Mouse (Mus musculus) MEL (cell line): Measurements from ENCODE around the gene Tnnt2. TPM values are rescaled to one million over a fixed set of nuclear protein-coding genes. Genes with fewer than 3 reads are reported as not detected.

ENCODE experiments used
- DNase-seq: peaks from one replicate; pipeline ENCODE4 v3.0.0; 2011; ENCODE audit warnings: low read depth, low spot score
- H3K27ac ChIP-seq: 2 replicates; pipeline ENCODE4 v1.5.1; 2012; ENCODE audit warnings: low read depth, mild to moderate bottlenecking, control low read depth, low read length, moderate library complexity; ENCODE audit not compliant: control insufficient read depth
- H3K27me3 ChIP-seq, 2 experiments: fragments of 150-350 bp in 1 of 2; sonication (generic) in 1 of 2; 2 replicates each; pipeline ENCODE4 v1.6.1; 2012; ENCODE audit warnings: low read length in 2 of 2, mild to moderate bottlenecking in 2 of 2, improper control_type of control experiment in 1 of 2, moderate library complexity in 1 of 2; ENCODE audit not compliant: insufficient read depth in 2 of 2, control insufficient read depth in 1 of 2
- H3K36me3 ChIP-seq, 2 experiments: 2 replicates each; pipeline ENCODE4 v1.6.1; 2012 to 2014; ENCODE audit warnings: low read length in 2 of 2, improper control_type of control experiment in 1 of 2, inconsistent platforms in 1 of 2, mild to moderate bottlenecking in 1 of 2; ENCODE audit not compliant: insufficient read depth in 2 of 2, control insufficient read depth in 1 of 2
- H3K4me1 ChIP-seq, 2 experiments: fragments of 150-350 bp in 1 of 2; sonication (generic) in 1 of 2; 2 replicates each; pipeline ENCODE4 v1.6.1; 2012; ENCODE audit warnings: low read length in 2 of 2, improper control_type of control experiment in 1 of 2, mild to moderate bottlenecking in 1 of 2; ENCODE audit not compliant: insufficient read depth in 2 of 2, control insufficient read depth in 1 of 2
- H3K4me3 ChIP-seq, 2 experiments: fragments of 150-350 bp in 1 of 2; sonication (generic) in 1 of 2; 2 replicates each; pipeline ENCODE4 v1.5.1; 2012; ENCODE audit warnings: low read depth in 2 of 2, low read length in 2 of 2, mild to moderate bottlenecking in 2 of 2, moderate library complexity in 2 of 2, control low read depth in 1 of 2, improper control_type of control experiment in 1 of 2; ENCODE audit not compliant: control insufficient read depth in 1 of 2, insufficient read depth in 1 of 2
- H3K79me2 ChIP-seq: 2 replicates; pipeline ENCODE4 v1.6.1; 2012; ENCODE audit warnings: mild to moderate bottlenecking, low read length, moderate library complexity; ENCODE audit not compliant: control insufficient read depth, poor library complexity, insufficient read depth
- H3K9ac ChIP-seq: 2 replicates; pipeline ENCODE4 v1.6.1; 2012; ENCODE audit warnings: low read depth, mild to moderate bottlenecking, control low read depth, low read length, moderate library complexity; ENCODE audit not compliant: control insufficient read depth, poor library complexity, severe bottlenecking
- H3K9me3 ChIP-seq: fragments of 150-350 bp; sonication (generic); replicated peaks from 2 replicates; pipeline ENCODE4 v1.6.1; 2012; ENCODE audit warnings: mild to moderate bottlenecking, low read length, improper control_type of control experiment, moderate library complexity; ENCODE audit not compliant: insufficient read depth
- BHLHE40 ChIP-seq: IDR thresholded peaks from 2 replicates; pipeline ENCODE4 v1.6.1; 2012; ENCODE audit warnings: low read depth, mild to moderate bottlenecking, inconsistent platforms, low read length, improper control_type of control experiment, borderline replicate concordance
- CTCF ChIP-seq, 3 experiments: IDR thresholded peaks in 2 of 3; conservative IDR thresholded peaks in 1 of 3; 2 replicates each; pipeline ENCODE4 v1.5.1; 2011 to 2012; ENCODE audit warnings: low read length in 3 of 3, low read depth in 2 of 3, mild to moderate bottlenecking in 2 of 3, improper control_type of control experiment in 1 of 3, inconsistent platforms in 1 of 3, mixed read lengths in 1 of 3, moderate library complexity in 1 of 3; ENCODE audit not compliant: control insufficient read depth in 1 of 3, insufficient read depth in 1 of 3, poor library complexity in 1 of 3, severe bottlenecking in 1 of 3
- E2F4 ChIP-seq: IDR thresholded peaks from 2 replicates; pipeline ENCODE4 v1.6.1; 2011; ENCODE audit warnings: low read depth, low read length, improper control_type of control experiment, borderline replicate concordance
- ETS1 ChIP-seq: IDR thresholded peaks from 2 replicates; pipeline ENCODE4 v1.6.1; 2012; ENCODE audit warnings: low read depth, mild to moderate bottlenecking, inconsistent platforms, low read length, improper control_type of control experiment, moderate library complexity
- GATA1 ChIP-seq: IDR thresholded peaks from 2 replicates; pipeline ENCODE4 v1.6.1; 2011; ENCODE audit warnings: low read depth, low read length, improper control_type of control experiment
- JUND ChIP-seq: IDR thresholded peaks from 2 replicates; pipeline ENCODE4 v1.6.1; 2011; ENCODE audit warnings: low read depth, mild to moderate bottlenecking, improper control_type of control experiment, low read length
- MAX ChIP-seq: IDR thresholded peaks from 2 replicates; pipeline ENCODE4 v1.6.1; 2011; ENCODE audit warnings: low read length, improper control_type of control experiment
- MAZ ChIP-seq: IDR thresholded peaks from 2 replicates; pipeline ENCODE4 v1.6.1; 2012; ENCODE audit warnings: low read depth, mild to moderate bottlenecking, inconsistent platforms, low read length, improper control_type of control experiment
- MEF2A ChIP-seq: IDR thresholded peaks from 2 replicates; pipeline ENCODE4 v1.6.1; 2014; ENCODE audit warnings: low read depth, mild to moderate bottlenecking, inconsistent platforms, low read length, improper control_type of control experiment; ENCODE audit not compliant: poor library complexity, insufficient replicate concordance, severe bottlenecking; ENCODE audit errors: extremely low read depth
- MXI1 ChIP-seq: IDR thresholded peaks from 2 replicates; pipeline ENCODE4 v1.6.1; 2011; ENCODE audit warnings: mild to moderate bottlenecking, low read depth, low read length, improper control_type of control experiment
- MYC ChIP-seq: IDR thresholded peaks from 2 replicates; pipeline ENCODE4 v1.6.1; 2011; ENCODE audit warnings: low read depth, mild to moderate bottlenecking, low read length, improper control_type of control experiment, moderate library complexity
- NRF1 ChIP-seq: IDR thresholded peaks from 2 replicates; pipeline ENCODE4 v1.6.1; 2014; ENCODE audit warnings: low read depth, mild to moderate bottlenecking, inconsistent platforms, low read length, improper control_type of control experiment, moderate library complexity; ENCODE audit not compliant: poor library complexity, insufficient read depth, severe bottlenecking
- POLR2AphosphoS5 ChIP-seq: IDR thresholded peaks from 2 replicates; pipeline ENCODE4 v1.6.1; 2012; ENCODE audit warnings: low read depth, borderline replicate concordance, mild to moderate bottlenecking, inconsistent platforms, low read length, moderate library complexity, mixed read lengths
- RAD21 ChIP-seq: IDR thresholded peaks from 2 replicates; pipeline ENCODE4 v1.6.1; 2011; ENCODE audit warnings: mild to moderate bottlenecking, low read depth, low read length, improper control_type of control experiment
- RCOR1 ChIP-seq: IDR thresholded peaks from 2 replicates; pipeline ENCODE4 v1.6.1; 2012; ENCODE audit warnings: low read depth, mild to moderate bottlenecking, inconsistent platforms, low read length, improper control_type of control experiment
- SIN3A ChIP-seq: IDR thresholded peaks from 2 replicates; pipeline ENCODE4 v1.6.1; 2012; ENCODE audit warnings: low read length, improper control_type of control experiment, inconsistent platforms
- SMC3 ChIP-seq: IDR thresholded peaks from 2 replicates; pipeline ENCODE4 v1.6.1; 2011; ENCODE audit warnings: low read depth, low read length, improper control_type of control experiment
- TAL1 ChIP-seq: IDR thresholded peaks from 2 replicates; pipeline ENCODE4 v1.6.1; 2012; ENCODE audit warnings: mild to moderate bottlenecking, inconsistent platforms, low read length, moderate library complexity, mixed read lengths
- TCF12 ChIP-seq: IDR thresholded peaks from 2 replicates; pipeline ENCODE4 v1.6.1; 2014; ENCODE audit warnings: low read depth, mild to moderate bottlenecking, inconsistent platforms, low read length, improper control_type of control experiment, moderate library complexity
- ZC3H11A ChIP-seq: IDR thresholded peaks from 2 replicates; pipeline ENCODE4 v1.6.1; 2012; ENCODE audit warnings: low read depth, mild to moderate bottlenecking, inconsistent platforms, low read length, improper control_type of control experiment
- ZKSCAN1 ChIP-seq: IDR thresholded peaks from 2 replicates; pipeline ENCODE4 v1.6.1; 2012; ENCODE audit warnings: low read depth, mild to moderate bottlenecking, inconsistent platforms, low read length, improper control_type of control experiment, moderate library complexity
- ZMIZ1 ChIP-seq: IDR thresholded peaks from 2 replicates; pipeline ENCODE4 v1.6.1; 2012; ENCODE audit warnings: low read depth, mild to moderate bottlenecking, inconsistent platforms, low read length, improper control_type of control experiment, moderate library complexity
- polyA plus RNA-seq, 2 experiments: library from polyadenylated mRNA; stranded (reverse) in 1 of 2; unstranded in 1 of 2; fragments of >175 nt in 1 of 2; fragments of >200 nt in 1 of 2; gene quantifications; 2 replicates each; pipeline versions ENCODE4 v1.2.1 to v1.2.4; 2012; ENCODE audit warnings: low replicate concordance in 2 of 2, low read depth in 1 of 2; ENCODE audit not compliant: insufficient read length in 2 of 2, insufficient read depth in 1 of 2, missing spikeins in 1 of 2
- total RNA-seq: library from RNA; depleted of rRNA; stranded (reverse); fragments of 300-350 nt; gene quantifications from 2 replicates; pipeline ENCODE4 v1.2.3, GENCODE M21; 2012; rRNA removed

The Tnnt2 gene
- total and polyA plus RNA-seq, 3 experiments, result not detected

DNA sequence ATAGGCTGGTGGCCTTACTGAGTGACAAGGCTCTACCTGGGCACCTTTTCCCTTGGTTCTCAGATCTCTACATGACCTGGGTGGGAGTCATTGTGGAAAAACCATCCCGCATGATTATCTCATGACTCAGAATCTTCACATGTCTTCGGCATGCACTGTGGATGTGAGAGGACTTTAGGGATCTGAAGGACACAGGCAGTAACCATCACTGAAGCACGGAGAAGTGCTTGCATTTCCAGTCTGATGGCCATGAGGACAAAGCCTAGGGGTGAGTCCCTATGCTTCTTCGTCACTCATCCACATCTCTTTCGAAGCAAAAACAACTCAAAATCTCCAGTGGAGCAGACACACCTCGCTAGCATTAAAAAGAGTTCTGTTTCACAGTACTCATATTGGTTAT, 63.1 kb downstream of the Tnnt2 start:
- TF ChIP-seq ETS1 (no peak), MEF2A (no peak), MAZ (no peak), ZMIZ1 (no peak), JUND (no peak), GATA1 (no peak), SMC3 (no peak), CTCF (IDR thresholded peaks at IDR 0.05 in 2 of 3, conservative IDR thresholded peaks at IDR 0.05 in 1 of 3; ENCODE audit: control insufficient read depth in 1 of 3, insufficient read depth in 1 of 3, low read depth in 2 of 3, low read length in 3 of 3, poor library complexity in 1 of 3, severe bottlenecking in 1 of 3) (no peak), MYC (no peak), TCF12 (no peak), E2F4 (no peak), ZKSCAN1 (no peak)
- no peak for DNase-seq
- H3K27me3 ChIP-seq, result peaks cover 11 to 14% of the 10 kb centered on the region in 2 experiments

DNA sequence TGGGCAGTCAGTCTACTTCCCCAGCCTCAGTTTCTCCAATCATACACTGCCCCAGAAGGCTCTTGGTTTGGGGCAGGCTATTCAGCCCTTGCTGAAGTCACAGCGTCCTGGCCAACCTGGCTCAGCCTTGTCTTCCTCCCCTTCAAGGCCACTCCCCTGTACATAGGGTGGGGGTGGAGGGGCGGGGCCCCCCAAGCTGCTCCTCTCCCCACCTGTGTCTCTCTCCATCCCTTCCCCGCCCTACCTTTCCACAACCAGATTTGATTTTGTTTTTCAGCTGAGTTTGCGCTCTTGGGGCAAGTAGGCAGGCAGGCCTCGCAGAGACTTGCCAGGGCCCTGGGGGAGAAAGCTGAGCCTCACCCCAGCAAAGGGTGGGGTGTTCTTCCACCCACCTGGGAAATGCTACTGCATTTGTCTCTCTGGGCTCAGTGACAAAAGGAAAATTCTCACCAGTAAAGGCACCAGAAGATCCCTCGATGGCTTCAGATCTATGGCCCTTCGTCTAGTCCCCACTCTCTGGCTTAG, 63.9 kb downstream of the Tnnt2 start:
- Histone ChIP-seq H3K4me3 (no peak overlapping the region), H3K79me2 (no peaks in the 10 kb centered on the region), H3K9me3 (no peaks in the 10 kb centered on the region), H3K36me3 (no peaks in the 10 kb centered on the region), H3K27me3 (peaks cover 13 to 17% of the 10 kb centered on the region in 2 experiments), H3K27ac (no peak overlapping the region), H3K4me1 (no peaks in the 10 kb centered on the region), H3K9ac (no peak overlapping the region)
- TF ChIP-seq MXI1, result no peak
- TF ChIP-seq MAZ, result no peak
- no peak for TF ChIP-seq ZKSCAN1
- no peak for TF ChIP-seq MAX
- no peak for TF ChIP-seq TAL1
- TF ChIP-seq RAD21, result no peak
- no peak for TF ChIP-seq MYC
- no peak for TF ChIP-seq NRF1
- TF ChIP-seq ZC3H11A, result no peak
- TF ChIP-seq JUND, result no peak
- no peak for TF ChIP-seq SIN3A
- no peak for TF ChIP-seq ZMIZ1
- no peak for TF ChIP-seq RCOR1
- no peak for TF ChIP-seq ETS1
- no peak for TF ChIP-seq BHLHE40
- no peak for TF ChIP-seq SMC3
- no peak for TF ChIP-seq POLR2AphosphoS5
- TF ChIP-seq E2F4, result no peak
- no peak for DNase-seq

More for the DNA sequence above, 63.1 kb downstream of the Tnnt2 start:
- Histone ChIP-seq H3K36me3 (no peaks in the 10 kb centered on the region), H3K4me1 (no peaks in the 10 kb centered on the region), H3K79me2 (no peaks in the 10 kb centered on the region), H3K4me3 (no peak overlapping the region), H3K9ac (no peak overlapping the region), H3K9me3 (no peaks in the 10 kb centered on the region), H3K27ac (no peak overlapping the region)

Other genes with a start within 250 kb of the Tnnt2 start
- 0.65 and 0.89 TPM in 2 replicates for gene Nav1, start 229.1 kb upstream of the Tnnt2 start, total RNA-seq
- 1 to 10 TPM in 1 of 2 experiments, not detected in 1; 9.6 TPM for gene Nav1, start 229.1 kb upstream of the Tnnt2 start, polyA plus RNA-seq
- gene Csrp1, start 116.3 kb upstream of the Tnnt2 start, total RNA-seq, result 40.3 and 44.4 TPM in 2 replicates
- gene Csrp1, start 116.3 kb upstream of the Tnnt2 start, polyA plus RNA-seq, result 10 to 100 TPM in 1 of 2 experiments, not detected in 1; 73.0 TPM
- gene Phlda3, start 70.2 kb upstream of the Tnnt2 start, total RNA-seq, result 5.5 and 7.7 TPM in 2 replicates
- 10 to 100 TPM in 1 of 2 experiments, not detected in 1; 20.0 TPM for gene Phlda3, start 70.2 kb upstream of the Tnnt2 start, polyA plus RNA-seq
- gene Tnni1, start 56.9 kb upstream of the Tnnt2 start, total RNA-seq, result not detected in 2 replicates
- under 1 TPM in 1 of 2 experiments, not detected in 1; 0.15 TPM for gene Tnni1, start 56.9 kb upstream of the Tnnt2 start, polyA plus RNA-seq
- not detected in 2 replicates for gene Lad1, start 17.8 kb upstream of the Tnnt2 start, total RNA-seq
- not detected for gene Lad1, start 17.8 kb upstream of the Tnnt2 start, polyA plus RNA-seq
- gene Pkp1, start 82.9 kb downstream of the Tnnt2 start, total RNA-seq, result not detected in 2 replicates
- not detected for gene Pkp1, start 82.9 kb downstream of the Tnnt2 start, polyA plus RNA-seq
- 0.15 TPM in 1 of 2 replicates, not detected in the other for gene Igfn1, start 170.0 kb downstream of the Tnnt2 start, total RNA-seq
- gene Igfn1, start 170.0 kb downstream of the Tnnt2 start, polyA plus RNA-seq, result under 1 TPM in 1 of 2 experiments, not detected in 1; 0.14 TPM
- gene Tmem9, start 171.8 kb downstream of the Tnnt2 start, total RNA-seq, result 35.4 and 52.2 TPM in 2 replicates
- 10 to 100 TPM in 1 of 2 experiments, not detected in 1; 82.9 TPM for gene Tmem9, start 171.8 kb downstream of the Tnnt2 start, polyA plus RNA-seq
- gene Ascl5, start 214.4 kb downstream of the Tnnt2 start, total RNA-seq, result not detected in 2 replicates
- gene Ascl5, start 214.4 kb downstream of the Tnnt2 start, polyA plus RNA-seq, result not detected
- not detected in 2 replicates for gene Cacna1s, start 216.4 kb downstream of the Tnnt2 start, total RNA-seq
- not detected for gene Cacna1s, start 216.4 kb downstream of the Tnnt2 start, polyA plus RNA-seq